Mouse (Mus musculus): Measurements from ENCODE around the gene Arhgap19. TPM values are rescaled to one million over a fixed set of nuclear protein-coding genes. Genes with fewer than 3 reads are reported as not detected.

The Arhgap19 gene
- total RNA-seq, 2 experiments from 2014 or later = 2.4 to 2.5 TPM

DNA sequence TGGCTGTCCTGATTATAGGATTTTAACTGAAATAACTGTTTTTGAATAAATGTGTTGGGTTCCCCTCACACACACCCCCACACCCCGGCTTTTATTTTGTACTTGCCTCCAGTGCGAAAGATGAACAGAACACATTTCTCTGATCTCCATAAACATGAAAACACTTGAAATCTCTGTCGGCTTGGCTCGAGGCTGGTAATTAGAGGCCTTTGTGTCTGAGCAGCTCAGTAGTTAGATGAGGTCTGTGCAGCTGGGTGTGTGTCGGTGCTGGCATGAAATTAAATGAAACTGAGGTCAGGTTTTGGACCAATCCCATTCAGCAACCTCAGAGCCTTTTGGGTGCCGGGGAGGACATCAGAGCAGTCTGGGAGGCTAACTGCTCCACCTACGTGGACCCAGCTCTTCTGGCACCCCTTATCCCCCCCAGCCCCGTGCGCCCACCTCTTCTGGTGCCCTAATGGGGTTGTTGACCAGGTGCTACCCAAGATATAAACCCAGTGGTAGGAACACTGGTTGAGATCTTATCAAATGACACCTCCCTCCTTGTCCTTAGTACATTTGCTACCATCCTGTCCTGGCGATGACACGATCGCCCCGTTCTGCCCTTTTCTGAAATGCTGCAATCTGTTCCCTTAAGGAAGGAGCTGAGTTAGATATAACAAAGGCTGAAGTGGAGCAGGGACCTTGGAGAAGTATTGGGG lies 30.8 kb upstream of the Arhgap19 start:
- DNase-seq (ENCODE audit: extremely low spot score in 1 of 2, low spot score in 1 of 2) = no peak

DNA sequence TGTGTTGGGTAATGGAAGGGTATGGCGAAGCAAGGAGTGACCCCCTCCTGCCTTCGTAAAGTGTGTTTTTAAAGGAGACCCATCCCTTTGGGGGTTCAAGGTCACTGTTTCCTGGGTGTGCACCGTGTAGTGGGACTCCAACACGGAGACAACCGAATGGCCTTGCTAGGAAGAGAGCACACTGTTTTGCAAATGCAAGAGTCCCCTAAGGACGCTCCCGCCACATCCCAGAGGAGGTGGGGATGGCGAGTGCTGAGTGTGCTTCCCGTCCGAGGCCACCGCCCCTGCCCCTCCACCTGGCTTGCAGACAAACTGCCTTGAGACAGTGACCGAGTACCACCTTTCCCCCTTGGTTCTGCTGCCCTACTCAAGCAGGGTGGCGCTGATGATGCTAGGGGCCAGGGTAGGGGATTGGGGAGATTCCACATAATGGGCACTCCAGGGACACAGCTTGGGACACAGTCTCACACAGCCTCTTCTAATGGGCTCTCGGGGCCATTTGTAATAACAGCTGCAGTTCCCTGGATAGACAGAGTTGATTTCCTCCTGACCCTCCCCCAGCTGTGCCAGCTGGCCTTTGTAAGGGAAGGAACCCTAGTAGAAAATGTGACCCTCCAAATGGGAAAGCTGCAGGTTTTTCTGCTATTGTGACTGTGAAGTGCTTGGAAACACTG lies 30.0 kb upstream of the Arhgap19 start:
- no peak for DNase-seq (ENCODE audit: extremely low spot score in 1 of 2, low spot score in 1 of 2)

DNA sequence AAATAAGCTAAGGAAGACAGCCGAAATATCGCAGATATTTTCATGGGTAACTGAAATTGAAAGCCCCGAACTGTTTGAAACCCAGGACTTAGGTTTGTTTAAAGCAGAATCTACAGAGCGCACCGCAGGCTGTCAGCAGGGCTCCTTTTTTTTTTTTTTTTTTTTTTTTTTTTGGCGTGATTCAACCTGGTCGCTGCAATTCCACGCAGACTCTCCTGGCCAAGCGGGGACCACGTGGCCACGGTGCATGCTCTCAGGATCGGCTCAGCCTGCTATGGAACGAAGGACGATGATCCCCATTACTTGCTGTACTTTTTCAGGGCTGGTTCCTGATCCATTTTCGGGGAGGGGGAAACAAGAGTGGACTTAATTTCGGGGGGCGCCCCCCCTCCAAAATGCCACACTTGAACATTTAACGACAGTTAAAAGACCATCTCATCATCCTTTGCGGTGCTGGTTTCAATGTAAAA lies 29.3 kb upstream of the Arhgap19 start:
- peak in 1 of 2 experiments; percentile 23 for DNase-seq (ENCODE audit: extremely low spot score in 1 of 2, low spot score in 1 of 2)

DNA sequence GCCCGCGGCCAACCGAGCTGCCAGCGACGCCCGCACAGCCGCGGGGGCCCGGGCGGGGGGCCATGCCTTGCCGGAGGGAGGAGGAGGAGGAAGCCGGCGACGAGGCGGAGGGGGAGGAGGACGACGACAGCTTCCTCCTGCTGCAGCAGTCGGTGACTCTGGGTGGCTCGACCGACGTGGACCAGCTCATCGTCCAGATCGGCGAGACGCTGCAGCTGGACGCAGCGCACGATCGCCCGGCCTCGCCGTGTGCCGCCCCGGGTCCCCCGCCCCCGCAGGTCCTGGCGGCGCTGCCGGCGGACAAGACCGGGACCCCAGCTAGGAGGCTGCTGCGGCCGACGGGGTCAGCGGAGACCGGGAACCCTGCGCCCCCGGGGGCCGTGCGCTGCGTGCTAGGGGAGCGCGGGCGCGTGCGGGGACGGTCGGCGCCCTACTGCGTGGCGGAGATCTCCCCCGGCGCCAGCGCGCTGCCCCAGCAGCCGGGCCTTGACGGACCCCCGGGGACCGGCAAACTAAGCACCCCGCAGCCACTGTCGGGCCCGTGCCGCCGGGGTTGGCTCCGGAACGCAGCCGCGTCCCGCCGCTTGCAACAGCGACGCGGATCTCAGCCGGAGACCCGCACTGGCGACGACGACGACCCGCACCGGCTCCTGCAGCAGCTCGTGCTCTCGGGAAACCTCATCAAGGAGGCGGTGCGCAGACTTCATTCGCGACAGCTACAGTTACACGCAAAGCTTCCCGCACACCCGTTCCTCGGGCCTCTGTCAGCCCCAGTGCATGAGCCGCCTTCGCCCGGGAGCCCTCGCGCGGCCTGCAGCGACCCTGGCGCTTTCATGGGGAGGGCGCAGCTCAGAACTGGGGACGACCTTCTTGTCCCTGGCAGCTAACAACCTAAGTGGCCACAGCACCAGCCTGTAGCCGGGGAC lies 28.5 kb upstream of the Arhgap19 start:
- peak; percentile 33 to 53 for DNase-seq (ENCODE audit: extremely low spot score in 1 of 2, low spot score in 1 of 2)

DNA sequence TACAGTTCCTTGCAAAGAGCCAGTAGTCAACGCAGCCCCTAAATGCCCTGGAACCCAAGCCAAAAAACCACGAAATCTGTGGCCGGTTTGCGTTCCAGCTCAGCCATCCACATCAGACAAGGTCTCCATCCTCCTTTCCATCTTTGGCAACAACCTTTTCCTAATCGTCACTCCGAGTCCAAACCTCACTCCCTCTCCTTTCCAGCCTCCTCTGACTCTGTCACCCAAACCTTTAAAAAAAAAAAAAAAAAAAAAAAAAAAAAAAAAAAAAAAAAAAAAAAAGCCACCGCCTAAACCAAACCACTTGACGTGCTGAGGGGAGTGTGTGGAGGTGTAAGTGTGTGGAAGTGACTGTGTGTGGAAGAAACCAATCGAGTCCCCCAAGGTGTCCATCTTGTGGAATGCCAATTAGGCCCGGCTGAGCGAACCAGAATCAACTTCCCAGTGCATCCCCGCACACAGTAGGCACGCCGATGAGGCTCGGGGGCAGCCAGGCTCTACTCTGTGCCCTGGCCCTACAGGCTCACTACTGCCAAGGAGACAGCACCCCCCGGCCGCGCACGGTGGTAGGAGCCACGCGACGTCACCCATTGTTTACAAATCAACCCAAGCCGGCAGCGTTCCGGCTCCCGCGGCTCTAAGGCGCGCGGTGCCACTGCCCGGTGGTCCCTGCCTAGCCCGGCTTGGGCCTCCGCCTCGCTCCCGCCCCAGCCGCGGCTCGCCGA lies 27.7 kb upstream of the Arhgap19 start, which contains the start of gene Frat1:
TSS of gene Frat1 (plus strand) at position 590 of the 725 bp plus-strand sequence.
- peak; percentile 80 to 92 for DNase-seq (ENCODE audit: extremely low spot score in 1 of 2, low spot score in 1 of 2)

DNA sequence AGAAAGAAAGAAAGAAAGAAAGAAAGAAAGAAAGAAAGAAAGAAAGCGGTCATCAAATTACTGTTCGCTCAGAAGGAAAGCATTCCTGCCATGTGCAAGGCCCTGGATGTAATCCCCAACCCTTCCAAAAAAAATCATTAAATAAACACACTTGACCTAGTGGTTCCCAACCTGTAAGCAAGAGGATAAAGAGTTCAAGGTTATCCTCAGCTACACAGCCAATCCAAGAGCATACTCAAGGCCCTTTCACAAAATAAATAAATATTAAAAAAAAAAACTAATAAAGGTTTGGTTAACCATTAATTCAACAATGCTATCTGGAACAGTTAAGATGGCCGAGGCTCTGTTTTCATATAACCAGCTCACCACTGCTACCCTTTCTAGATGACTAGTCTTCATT lies 27.1 kb upstream of the Arhgap19 start:
- no peak for DNase-seq (ENCODE audit: extremely low spot score in 1 of 2, low spot score in 1 of 2)

DNA sequence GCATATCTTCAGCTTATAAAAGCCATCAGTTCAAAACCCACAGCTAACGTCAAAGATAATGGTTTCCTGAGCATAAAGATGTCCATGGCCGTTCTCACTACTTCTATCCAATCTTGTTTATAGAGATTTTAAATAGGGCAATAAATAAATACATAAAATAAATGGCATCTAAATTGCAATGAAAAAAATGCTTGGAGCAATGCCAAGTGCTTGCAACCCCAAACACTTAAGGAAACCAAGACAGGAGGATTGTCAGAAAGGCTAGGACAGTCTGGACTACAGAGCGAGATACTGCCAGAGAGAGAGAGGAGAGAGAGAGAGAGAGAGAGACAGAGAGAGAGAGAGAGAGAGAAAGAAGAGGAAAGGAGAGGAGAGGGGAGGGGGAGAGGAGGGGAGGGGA lies 24.7 kb upstream of the Arhgap19 start:
- no peak for DNase-seq (ENCODE audit: extremely low spot score in 1 of 2, low spot score in 1 of 2)

DNA sequence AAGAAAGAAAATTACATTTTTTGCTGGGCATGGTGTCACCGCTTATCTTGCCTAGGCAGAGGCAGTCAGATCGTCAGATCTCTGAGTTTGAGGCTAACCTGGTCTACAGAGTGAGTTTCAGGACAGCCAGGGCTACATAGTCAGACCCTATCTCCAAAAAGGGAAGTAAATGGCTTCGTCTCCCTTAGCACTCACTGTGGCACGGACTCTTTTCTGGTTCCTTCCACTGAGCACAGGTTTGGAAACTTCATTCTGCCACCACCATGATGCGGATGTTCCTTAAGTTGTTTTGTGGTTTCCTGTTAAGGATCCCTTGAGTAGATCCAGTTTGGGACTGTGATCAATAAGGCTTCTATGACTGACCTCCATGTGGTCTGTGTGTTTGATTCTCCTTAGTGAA lies 23.1 kb upstream of the Arhgap19 start:
- no peak for DNase-seq (ENCODE audit: extremely low spot score in 1 of 2, low spot score in 1 of 2)

DNA sequence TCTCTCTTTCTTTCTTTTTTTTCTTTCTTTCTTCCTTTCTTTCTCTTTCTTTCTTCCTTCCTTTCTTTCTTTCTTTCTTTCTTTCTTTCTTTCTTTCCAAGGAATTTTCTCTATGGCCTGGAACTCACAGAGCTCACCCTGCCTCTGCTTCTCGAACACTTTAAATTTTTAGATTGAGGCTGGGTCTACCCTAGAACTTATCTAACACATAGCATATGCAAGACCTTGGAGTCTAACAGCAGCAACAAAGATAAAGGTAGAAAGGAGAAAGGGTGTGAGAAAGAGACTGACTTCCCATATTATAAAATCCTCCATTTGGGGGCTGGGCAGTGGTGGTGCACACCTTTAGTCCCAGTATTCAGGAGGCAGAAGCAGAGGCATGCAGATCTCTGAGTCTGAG lies 20.7 kb upstream of the Arhgap19 start:
- DNase-seq (ENCODE audit: extremely low spot score in 1 of 2, low spot score in 1 of 2) = no peak

DNA sequence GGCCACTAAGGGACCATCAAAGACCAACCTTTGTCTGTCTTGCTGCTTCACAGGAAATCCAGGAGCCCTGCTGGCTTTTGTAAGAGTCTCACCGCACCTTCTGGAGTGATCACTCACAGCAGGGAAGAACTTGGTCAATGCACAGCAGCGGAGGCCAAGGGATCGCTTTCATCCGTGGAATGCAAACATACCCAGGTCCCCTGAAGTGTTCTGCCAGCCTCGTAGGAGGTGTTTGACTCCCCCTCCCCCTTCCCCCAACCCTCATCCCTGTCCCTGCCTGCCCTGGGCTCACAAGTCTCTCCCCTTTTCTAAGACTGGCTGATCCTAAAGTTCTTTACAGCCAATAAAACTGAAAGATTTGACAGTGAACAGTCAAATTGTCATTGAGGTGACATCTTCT lies 19.6 kb upstream of the Arhgap19 start:
- DNase-seq (ENCODE audit: extremely low spot score in 1 of 2, low spot score in 1 of 2) = no peak

DNA sequence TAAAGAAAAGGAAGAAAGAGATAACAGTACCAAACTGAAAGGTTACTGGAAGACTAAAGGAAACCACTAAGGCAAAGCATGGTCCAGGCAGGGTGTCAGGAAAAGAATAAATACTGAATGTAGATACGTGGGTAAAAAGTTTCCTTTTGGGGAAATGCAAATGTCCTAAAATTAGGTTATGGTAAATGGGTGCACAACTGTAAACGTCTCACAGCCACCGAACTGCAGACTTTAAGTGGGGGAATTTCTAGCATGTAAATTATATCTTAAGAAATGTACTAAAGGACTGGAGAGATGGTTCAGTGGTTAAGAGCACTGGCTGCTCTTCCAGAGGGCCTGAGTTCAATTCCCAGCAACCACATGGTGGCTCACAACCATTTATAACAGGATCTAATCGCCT lies 16.9 kb upstream of the Arhgap19 start:
- DNase-seq (ENCODE audit: extremely low spot score in 1 of 2, low spot score in 1 of 2) = no peak

DNA sequence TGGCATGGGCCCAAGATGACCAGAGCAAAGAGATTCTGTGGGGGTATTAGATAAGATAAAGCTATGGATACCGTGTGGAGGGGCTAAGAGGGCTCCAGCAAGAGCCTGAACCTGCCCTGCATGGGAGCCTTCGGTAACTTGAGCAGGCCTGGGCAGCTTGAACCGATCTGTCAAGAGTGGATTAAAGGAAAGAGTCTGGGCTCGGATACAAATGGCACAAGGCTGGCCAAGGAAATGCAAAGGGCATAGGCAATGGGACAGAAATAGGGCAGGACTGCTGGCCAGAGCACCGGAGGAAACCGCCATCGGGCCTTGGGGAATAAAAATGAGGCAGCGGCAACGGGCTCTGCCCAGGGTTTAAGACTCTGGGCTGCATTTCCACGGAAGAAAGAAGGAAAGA lies 15.5 kb upstream of the Arhgap19 start:
- DNase-seq (ENCODE audit: extremely low spot score in 1 of 2, low spot score in 1 of 2) = no peak

DNA sequence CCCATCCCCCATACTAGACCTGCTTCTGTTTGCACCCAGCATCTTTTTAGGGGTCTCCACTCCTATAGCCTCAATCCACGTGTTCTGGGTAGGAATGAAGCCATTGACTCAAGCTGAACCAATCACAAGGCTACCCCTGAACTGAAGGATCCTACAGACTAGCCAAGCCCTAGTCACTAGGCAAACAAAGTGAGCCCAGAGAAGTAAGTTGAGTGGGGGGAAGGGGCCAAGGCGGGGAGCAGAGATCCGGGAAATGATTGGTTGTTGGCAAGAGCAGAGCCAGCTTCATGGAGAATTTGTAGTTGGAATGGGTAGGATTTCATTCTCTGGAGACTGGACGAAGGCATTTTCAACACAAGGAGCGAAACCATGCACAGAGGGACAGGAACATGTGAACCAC lies 15.1 kb upstream of the Arhgap19 start:
- DNase-seq (ENCODE audit: extremely low spot score in 1 of 2, low spot score in 1 of 2) = no peak

DNA sequence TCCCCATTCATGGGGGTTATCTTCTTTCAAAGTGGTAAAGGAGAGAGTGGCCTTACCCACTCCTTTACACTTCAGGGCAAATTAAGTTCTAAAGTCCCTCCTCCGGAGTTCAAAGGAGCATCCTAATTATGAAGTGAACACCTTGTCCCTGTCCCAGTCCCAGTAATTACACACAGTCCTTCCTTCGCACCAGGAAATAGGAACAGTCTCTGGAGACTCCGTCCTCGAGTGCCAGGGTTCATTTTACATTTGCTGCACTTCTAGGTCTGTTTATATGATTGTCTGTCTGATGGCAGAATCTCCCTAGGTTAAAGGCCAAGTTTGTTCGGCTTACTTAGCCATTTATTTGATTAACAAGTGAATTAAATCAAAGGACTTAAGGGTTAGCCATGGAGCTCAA lies 14.6 kb upstream of the Arhgap19 start:
- no peak for DNase-seq (ENCODE audit: extremely low spot score in 1 of 2, low spot score in 1 of 2)

DNA sequence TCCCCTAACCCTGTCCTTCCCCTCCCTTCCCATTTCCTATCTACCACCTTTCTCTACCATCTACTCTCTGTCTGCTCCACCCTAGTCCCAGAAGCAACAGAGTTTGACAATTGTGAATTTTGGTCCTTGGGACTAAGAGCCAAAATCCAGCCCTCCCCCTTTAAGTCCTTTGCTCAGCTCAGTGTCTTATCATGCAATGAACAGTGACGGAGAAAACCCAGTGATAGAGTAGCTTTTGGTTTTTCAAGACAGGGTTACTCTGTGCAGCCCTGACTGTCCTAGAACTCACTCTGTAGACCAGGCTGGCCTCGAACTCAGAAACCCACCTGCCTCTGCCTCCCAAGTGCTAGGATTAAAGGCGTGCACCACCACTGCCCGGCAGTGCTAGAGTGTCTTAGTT lies 11.5 kb upstream of the Arhgap19 start:
- no peak for DNase-seq (ENCODE audit: extremely low spot score in 1 of 2, low spot score in 1 of 2)

DNA sequence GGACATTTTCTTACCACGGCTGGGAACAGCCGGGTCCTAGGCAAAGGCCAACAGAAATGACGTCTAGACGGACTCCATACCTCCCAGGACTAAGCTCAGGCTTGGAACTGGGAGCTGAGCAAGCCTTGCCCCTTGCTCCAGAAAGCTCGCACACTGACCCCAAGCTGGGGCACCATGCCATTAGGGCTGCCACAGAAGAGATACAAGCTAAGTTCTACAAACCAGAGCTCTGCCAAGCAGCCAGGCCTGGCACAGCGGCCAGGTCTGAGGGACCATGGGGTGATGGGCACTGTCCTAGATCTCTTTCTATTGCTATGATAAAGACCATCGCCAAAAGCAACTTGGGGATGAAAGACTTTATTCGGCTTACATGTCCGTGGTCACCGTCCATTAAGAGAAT lies 10.7 kb upstream of the Arhgap19 start:
- no peak for DNase-seq (ENCODE audit: extremely low spot score in 1 of 2, low spot score in 1 of 2)

DNA sequence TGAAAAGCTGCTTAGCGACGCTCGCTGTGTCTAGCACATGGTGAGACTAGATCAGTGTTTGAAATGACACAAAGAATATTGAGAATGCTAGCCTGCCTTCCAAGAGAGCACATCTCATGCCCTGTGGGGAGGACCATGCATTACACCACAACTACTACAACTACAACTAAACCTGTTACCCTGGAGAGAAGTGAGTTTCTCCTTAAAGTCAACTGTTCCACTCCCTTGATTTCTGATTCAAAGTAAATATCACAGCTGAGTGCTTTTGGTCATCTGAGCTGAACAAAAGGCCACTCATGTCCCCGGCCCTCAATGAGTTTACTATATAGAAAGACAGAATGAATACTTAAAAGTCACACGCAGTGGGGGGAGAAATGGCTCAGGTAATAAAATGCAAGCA lies 8.2 kb upstream of the Arhgap19 start:
- no peak for DNase-seq (ENCODE audit: extremely low spot score in 1 of 2, low spot score in 1 of 2)

DNA sequence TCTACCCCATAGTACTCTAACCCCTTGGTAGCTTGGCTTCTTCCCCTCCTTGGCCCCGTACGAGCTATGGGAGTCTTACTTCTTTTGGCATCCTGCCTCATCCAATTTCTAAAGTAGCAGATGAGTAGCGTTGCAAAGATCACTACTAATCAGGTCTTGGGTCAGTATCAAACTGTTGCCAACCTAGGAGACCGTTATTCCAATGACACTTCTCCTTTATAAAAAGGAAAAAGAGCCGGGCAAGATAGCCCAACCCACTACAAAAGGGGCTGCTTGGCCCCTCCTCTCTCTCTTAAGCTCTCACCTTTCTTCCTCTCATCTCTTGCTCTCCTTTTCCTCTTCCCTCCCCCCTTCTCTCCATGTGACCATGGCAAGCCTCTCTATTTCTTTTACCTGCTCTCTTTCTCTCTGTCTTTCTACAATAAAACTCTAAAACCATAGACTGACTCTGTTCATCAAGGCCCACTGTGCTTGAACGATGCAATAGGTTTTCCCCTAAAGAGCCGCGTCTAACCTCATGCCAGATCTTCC lies 6.3 kb upstream of the Arhgap19 start:
- no peak for DNase-seq (ENCODE audit: extremely low spot score in 1 of 2, low spot score in 1 of 2)

DNA sequence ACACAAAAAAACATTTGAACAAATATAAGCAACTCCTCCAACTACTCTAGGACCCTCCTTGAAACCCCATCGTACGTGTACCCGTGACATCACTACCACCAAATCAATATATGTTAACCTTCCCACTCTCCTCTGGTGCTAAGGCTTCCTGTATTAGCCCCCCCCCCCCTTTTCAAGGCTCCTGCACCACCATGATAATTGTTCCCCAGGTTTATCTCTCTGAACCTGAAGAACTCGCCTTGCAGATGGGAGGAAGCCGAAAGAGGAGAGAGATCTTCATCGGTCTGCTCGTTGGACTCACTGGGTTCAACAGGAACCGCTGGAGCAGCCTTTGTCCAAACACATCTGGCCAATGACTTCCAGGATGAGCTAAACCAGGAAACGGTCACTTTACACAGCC lies 5.7 kb upstream of the Arhgap19 start:
- no peak for DNase-seq (ENCODE audit: extremely low spot score in 1 of 2, low spot score in 1 of 2)

DNA sequence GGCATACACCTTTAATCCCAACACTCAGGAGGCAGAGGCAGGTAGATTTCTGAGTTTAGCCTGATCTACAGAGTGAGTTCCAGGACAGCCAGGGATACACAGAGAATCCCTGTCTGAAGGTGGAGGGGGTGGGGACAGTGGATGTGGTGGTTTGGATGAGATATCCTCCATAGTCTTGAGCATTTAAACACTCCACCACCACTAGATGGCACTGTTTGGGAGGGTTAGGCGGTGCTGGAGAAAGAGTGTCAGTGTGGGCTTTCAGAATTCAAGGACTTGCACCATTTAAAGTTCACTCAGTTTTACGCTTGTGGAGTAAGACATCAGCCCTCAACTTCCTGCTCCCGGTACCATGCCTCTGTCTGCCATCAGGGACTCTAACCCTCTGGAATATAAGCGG lies 4.0 kb upstream of the Arhgap19 start:
- no peak for DNase-seq (ENCODE audit: extremely low spot score in 1 of 2, low spot score in 1 of 2)
